Mouse (Mus musculus): Measurements from ENCODE around the gene Cbfb.

Gene Cbfb

DNA sequence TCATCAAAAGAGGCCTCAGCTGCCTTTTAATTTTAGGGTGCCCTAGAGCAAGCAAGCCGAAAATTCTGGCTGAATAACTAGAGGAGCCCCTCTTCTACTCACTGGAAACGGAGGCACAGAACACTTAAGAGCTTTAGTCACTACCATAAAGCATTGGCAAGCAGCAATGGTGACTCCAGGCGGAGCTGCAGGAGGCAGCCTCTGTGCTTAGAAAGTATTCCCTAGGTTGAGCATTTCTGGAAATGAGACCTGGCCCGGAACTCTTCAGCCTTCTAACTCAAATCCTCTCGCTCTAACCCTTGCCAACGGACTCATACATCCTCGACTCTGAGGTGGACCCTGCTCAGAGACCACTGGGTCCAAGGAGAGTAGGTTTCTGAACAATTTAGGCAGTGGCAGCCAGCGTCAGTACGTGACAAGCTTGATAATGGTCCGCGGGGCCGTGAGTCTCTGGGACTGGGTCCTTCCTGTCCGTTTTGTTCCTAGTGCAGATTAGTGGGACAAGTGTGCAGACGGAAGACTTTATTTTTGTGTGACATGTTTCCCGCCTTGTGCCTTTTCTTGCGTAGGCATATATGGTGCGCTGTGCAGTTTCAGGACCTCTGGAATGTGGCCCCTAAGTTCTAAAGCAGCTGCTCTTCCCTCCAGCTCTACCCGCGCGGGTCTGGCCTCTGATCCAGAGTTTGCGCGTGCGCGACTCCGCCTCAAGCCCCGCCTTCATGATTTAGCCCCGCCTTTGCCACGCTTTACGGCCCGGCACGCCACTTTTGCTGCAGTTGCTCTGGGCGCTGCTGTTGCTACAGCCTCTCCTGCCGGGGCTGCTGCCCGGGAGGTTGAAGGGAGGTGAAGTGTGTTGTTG, 54.2 kb downstream of the Cbfb start, which contains the start of gene D230025D16Rik:
TSS of gene D230025D16Rik (plus strand) at position 733 of the 859 bp plus-strand sequence.
- POLR2A ChIA-PET, result interaction anchor here (0.5 to 9.6 kb wide), 69 partner anchors 8 to 650 kb away, joined by 3 to 153 read pairs (median 4); partner anchors contain the start of genes B3gnt9 (in 3 of the 4), E2f4 (in 2 of the 4), 4931428F04Rik (in 1 of the 4) and Cbfb (in 1 of the 4)
- CTCF ChIA-PET, result interaction anchor here (0.5 to 2.9 kb wide), 18 partner anchors 9 to 291 kb away, joined by 3 to 17 read pairs (median 3); partner anchors contain the start of gene B3gnt9 (in 1 of the 4)

DNA sequence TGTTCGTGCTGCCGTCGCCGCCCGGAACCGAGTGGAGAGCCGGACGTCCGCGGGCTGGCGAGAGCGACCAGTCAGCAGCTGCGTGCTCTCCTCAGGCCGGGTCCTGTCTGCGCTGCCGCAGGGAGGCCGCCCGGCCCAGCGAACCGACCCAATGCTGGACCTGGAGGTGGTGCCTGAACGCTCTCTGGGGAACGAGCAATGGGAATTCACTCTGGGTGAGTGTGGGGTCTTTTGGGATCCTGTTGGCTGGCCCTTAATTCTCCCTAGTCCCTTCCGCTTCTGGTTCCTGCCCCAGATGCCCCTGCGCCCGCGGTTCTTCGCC, 54.8 kb downstream of the Cbfb start:
- POLR2A ChIA-PET, result interaction anchor here (0.6 to 9.6 kb wide), 52 partner anchors 8 to 622 kb away, joined by 3 to 153 read pairs (median 5); partner anchors contain the start of genes B3gnt9 (in 3 of the 4), E2f4 (in 2 of the 4), 4931428F04Rik (in 1 of the 4) and Cbfb (in 1 of the 4)

DNA sequence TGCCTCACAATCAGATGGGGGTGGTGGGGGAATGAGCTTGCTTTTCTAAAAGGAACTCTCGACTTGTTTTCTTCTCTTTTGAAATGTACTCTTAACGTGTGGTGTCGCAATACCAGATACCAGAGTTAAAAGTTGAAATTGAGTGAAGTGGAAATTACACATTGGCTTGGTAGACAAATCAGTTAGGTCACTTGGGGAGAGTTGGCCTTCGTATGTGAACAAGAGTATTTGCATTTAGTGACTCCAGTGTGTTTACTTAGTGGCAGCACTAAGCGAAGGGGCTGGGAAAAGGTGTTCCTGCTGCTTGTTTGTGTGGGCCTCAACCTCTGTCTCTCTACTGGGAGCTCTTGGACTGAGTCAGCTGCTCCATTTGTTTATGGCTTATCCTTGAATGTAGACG, 55.4 kb downstream of the Cbfb start:
- CTCF ChIA-PET, result interaction anchor here in 2 of 4 experiments (0.9 to 2.9 kb wide), 3 partner anchors 8 to 28 kb away, joined by 3 to 9 read pairs (median 3); no protein-coding TSS in a partner anchor

More for the DNA sequence above, 54.8 kb downstream of the Cbfb start:
- CTCF ChIA-PET, result interaction anchor here (0.8 to 2.9 kb wide), 12 partner anchors 8 to 64 kb away, joined by 3 to 17 read pairs (median 4); no protein-coding TSS in a partner anchor

DNA sequence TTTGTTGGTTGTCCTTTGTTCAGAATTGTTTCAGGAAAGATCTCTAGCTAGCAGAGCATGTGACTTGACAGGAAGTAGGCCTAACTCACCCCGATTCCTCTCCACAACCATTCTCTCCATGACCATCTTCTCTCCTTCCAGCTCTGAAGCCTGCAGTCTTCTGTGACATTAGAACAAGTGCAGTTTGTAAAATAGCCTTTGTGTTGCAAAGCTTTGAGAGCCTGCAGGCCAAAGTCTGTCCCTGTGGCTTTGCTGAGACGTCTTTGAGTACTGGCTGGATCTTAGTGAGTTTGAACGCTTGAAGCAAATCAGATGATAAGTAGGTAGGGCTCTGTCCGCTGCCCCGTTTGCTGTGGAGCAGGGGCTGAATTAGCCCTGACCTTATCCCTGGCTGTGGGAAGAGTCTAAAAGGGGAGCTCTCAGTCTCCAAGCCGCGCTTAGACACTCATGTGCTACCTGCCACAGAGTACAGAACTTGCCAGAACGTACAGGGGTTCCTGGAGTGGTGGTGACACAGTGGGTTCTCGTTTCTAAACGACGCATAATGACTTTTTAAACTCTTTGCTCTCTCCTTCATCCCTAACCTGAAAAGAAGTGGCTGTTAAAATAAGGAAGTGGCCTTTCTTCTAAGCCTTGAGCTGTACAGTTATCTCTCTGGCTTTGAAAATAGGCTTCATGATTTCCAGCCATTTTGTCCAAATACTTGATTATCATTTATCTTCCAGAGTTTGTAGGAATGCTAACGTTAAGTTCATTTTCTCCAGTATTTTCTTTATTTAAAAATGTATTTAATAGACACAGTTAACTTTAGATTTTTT, 61.2 kb downstream of the Cbfb start:
- POLR2A ChIA-PET, result interaction anchor here (0.5 to 15.3 kb wide), 36 partner anchors 7 to 1764 kb away, joined by 3 to 255 read pairs (median 6); partner anchors contain the start of genes D230025D16Rik (in 4 of the 4), B3gnt9 (in 3 of the 4), 4931428F04Rik (in 2 of the 4) and Exoc3l (in 1 of the 4)
- CTCF ChIA-PET, result interaction anchor here (0.6 to 3.5 kb wide), 13 partner anchors 14 to 390 kb away, joined by 3 to 18 read pairs (median 5); partner anchors contain the start of gene B3gnt9 (in 1 of the 4)

More for the DNA sequence above, 55.4 kb downstream of the Cbfb start:
- POLR2A ChIA-PET, result interaction anchor here in 3 of 4 experiments (0.6 to 9.6 kb wide), 14 partner anchors 8 to 145 kb away, joined by 3 to 153 read pairs (median 6); partner anchors contain the start of genes B3gnt9 (in 2 of the 3) and Fbxl8 (in 1 of the 3)

DNA sequence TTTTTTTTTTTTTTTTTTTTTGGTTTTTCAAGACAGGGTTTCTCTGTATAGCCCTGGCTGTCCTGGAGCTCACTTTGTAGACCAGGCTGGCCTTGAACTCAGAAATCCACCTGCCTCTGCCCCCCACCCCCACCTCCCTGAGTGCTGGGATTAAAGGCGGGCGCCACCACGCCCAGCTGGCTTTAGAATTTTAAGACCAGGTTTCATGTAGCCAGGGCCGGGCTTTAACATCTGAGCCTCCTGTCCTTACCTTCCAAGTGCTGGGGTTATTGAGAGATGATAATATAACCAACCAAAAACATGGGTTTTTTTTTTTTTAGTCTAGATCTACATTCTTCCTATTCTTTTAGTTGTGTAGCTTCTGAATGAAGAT, 61.8 kb downstream of the Cbfb start:
- CTCF ChIA-PET, result interaction anchor here (0.6 to 3.5 kb wide), 13 partner anchors 13 to 390 kb away, joined by 3 to 18 read pairs (median 5); partner anchors contain the start of gene B3gnt9 (in 1 of the 4)
- POLR2A ChIA-PET, result interaction anchor here (0.7 to 15.3 kb wide), 34 partner anchors 7 to 1763 kb away, joined by 3 to 255 read pairs (median 6); partner anchors contain the start of genes B3gnt9 (in 4 of the 4), D230025D16Rik (in 4 of the 4), 4931428F04Rik (in 2 of the 4) and Exoc3l (in 1 of the 4)

DNA sequence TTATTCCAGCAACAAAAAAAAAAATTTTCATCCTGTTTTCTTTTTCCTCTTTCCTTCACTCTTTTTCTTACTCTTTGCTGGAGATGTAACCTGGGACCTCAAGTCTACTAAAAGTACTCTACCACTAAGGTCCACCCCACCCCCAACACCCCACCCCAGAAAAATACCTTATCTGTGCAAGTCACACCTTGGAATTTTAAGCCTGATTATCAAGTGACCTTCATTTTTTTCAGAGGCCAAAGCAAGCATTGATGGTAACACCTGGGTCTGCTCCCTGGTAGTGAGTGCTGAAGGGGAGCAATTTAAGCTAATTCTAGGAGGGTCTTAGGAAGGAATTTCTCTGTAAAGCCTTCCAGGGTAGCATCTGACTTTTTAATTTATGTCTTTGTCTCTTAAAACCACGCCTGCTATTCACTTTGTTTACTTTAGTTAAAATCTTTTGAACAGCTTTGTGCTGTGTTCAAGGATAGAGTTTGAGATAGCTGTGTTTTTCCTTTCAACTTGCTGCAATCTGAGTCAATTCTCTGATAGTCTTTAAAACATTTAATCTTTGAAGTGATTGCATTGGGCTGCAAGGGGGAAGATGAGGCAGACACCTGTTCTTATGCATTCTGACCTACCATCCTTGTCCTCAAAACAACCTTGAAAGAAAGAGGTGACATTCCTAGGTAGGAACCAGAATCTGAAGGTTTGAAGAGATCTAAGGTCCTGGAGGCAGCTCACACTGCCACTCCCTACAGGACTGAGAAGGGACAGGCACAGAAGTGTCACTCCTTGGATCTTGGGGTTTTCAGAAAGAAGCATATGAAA, 62.9 kb downstream of the Cbfb start:
- POLR2A ChIA-PET, result interaction anchor here (0.5 to 15.3 kb wide), 37 partner anchors 8 to 602 kb away, joined by 3 to 255 read pairs (median 5); partner anchors contain the start of genes B3gnt9 (in 4 of the 4), D230025D16Rik (in 4 of the 4), 4931428F04Rik (in 1 of the 4) and Fhod1 (in 1 of the 4)
- CTCF ChIA-PET, result interaction anchor here (0.5 to 3.5 kb wide), 18 partner anchors 8 to 669 kb away, joined by 3 to 15 read pairs (median 4); partner anchors contain the start of gene D230025D16Rik (in 1 of the 4)

DNA sequence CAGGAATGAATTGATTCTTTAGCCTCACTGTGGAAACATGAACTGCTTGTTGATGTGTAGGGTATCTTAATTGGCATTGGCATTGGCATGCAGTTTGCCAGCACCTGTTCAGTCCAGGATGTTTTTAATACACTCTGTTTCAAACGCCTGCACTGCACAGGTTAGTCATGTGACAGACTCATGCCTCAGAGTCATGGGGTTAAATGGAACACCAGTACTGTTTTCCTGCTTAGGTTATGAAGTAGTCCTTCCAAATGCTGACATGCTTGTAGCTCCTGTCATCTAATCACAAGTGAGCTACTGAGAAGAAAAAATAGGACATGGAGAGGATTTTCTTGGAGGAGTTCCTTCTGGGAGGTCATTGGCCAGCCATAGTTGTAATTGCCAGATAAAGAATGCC, 64.7 kb downstream of the Cbfb start:
- ChIA-PET CTCF (interaction anchor here in 3 of 4 experiments (1.0 to 3.7 kb wide), 3 partner anchors 17 to 24 kb away, joined by 3 to 19 read pairs (median 15); no protein-coding TSS in a partner anchor), POLR2A (interaction anchor here in 3 of 4 experiments (0.6 to 15.3 kb wide), 16 partner anchors 11 to 236 kb away, joined by 3 to 255 read pairs (median 4); partner anchors contain the start of genes B3gnt9 (in 3 of the 3), D230025D16Rik (in 3 of the 3), 4931428F04Rik (in 1 of the 3) and Cbfb (in 1 of the 3))

DNA sequence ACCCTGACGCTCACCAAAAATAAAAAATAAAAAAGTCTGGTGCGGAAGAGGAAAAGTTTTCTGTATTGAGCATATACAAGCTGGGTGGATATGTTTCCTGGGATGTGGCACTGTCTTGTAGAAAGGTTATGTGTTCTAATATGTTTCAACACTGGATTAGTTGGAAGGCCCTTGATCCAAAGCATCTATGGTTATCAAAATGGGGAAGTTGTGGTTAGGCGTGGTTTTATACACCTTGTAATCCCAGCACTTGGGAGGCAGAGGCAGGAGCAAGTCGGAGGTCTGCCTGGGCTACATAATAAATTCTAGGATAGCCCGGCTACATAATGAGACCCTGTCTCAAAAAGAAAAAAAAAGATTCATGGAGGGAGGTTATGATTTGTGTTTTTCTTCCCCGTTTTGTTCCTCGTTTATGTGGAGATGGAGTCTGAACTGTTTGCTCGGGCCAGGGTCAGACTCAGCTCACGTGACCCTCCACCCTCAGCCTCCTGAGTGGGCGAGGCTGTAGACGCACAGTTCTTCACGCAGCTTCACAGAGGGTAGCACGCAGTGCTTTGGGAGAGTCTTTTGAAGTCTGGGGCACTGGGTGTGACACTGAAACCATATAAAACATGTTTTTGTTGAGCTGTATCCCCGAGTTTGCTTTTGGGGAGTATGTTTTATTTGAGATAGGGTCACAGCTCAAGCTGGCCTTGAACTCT, 67.1 kb downstream of the Cbfb start:
- POLR2A ChIA-PET, result interaction anchor here (0.6 to 15.3 kb wide), 25 partner anchors 9 to 451 kb away, joined by 3 to 255 read pairs (median 3); partner anchors contain the start of genes B3gnt9 (in 3 of the 4), D230025D16Rik (in 2 of the 4), Cbfb (in 1 of the 4) and E2f4 (in 1 of the 4)
- CTCF ChIA-PET, result interaction anchor here in 3 of 4 experiments (0.6 to 3.7 kb wide), 8 partner anchors 13 to 175 kb away, joined by 3 to 19 read pairs (median 4); partner anchors contain the start of genes B3gnt9 (in 1 of the 3) and D230025D16Rik (in 1 of the 3)

DNA sequence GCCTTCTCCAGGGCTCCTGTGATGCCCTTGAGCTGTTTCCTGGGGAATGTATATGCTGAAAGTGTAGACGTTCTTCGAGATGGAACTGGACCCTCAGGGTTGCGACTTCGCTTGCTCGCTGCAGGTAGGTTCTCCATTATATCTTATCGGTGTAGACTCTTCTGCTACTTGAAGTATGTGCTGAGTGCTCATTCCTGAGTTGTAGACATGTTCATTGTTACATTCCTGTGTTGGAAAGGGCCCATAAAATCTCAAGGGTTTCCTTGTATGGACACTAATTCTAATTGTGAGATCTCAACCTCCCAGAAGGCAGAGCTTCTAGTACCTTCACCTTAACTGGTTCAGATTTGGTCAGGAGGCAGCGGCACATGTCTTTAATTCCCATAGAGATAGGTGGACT, 70.5 kb downstream of the Cbfb start:
- ChIA-PET CTCF (interaction anchor here in 2 of 4 experiments (0.7 to 1.6 kb wide), 3 partner anchors 12 to 103 kb away, joined by 3 read pairs; partner anchors contain the start of gene D230025D16Rik (in 1 of the 2)), POLR2A (interaction anchor here in 3 of 4 experiments (1.2 to 15.3 kb wide), 8 partner anchors 8 to 19 kb away, joined by 3 to 255 read pairs (median 7); partner anchors contain the start of genes D230025D16Rik (in 3 of the 3) and B3gnt9 (in 2 of the 3))

DNA sequence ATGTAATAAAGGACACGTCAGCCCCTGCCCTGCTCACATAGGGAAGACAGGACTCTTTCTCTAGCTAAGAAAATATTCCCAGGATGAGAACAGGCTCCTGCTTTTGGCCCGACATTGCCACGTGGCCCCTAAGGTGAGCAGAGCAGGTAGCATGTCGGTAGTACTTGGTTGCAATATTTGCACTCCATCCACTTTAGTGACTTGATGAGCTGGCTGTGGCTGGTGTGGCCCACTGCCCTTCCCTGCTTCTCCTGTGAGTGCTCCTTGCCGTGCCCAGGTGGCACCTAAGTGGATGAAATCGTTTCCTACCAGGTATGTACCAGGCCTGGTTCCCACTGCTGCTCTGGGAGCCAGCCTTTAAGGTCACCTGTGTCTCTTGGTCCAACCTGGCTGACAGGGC, 81.5 kb downstream of the Cbfb start:
- CTCF ChIA-PET, result no interaction called here
- POLR2A ChIA-PET, result interaction anchor here in 2 of 4 experiments (0.5 to 14.1 kb wide), 6 partner anchors 14 to 96 kb away, joined by 3 to 255 read pairs (median 12); partner anchors contain the start of genes D230025D16Rik (in 1 of the 2) and Fhod1 (in 1 of the 2)

DNA sequence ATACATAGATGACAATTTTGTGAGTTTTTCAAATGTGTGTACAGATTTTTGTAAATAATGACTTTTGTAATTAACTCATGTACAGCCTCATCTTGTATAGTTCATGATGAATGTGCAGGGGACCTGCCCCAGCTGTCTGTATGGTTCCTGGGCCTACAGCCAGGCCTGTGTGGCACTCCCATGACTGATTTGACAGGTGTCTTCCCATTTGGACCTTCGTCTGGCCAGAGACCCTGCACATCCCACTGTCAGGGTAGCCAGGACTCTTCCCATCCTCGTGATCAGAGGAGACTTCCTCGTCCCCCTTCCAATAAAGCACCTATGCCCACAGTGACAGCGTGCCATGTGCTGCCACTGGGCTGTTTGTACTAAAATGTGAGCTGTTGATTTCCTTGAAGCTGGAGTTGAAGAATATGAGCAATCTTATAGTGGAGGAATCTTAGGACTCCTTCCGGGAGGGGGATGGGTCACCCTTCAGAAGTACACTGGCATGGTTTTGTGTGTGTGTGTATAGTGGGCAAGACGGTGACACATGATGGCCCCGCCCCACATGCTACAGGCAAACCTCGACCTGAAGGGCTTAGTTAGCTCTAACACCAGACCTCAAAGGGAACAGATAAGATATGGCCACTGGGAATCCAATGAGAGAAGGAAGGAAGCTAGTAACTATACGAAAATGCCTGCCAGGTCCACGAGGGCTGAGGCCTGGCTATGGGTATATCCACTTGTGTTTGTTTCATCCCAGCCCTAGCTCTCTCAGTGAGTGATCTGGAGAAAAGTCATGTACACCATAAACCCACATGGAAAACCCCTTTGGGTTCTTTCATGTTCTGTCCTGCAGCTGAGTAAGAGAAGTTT, 82.4 kb downstream of the Cbfb start:
- CTCF ChIA-PET, result interaction anchor here (0.6 to 4.2 kb wide), 34 partner anchors 8 to 352 kb away, joined by 3 to 37 read pairs (median 5); partner anchors contain the start of genes D230025D16Rik (in 3 of the 4), 4931428F04Rik (in 1 of the 4), Fbxl8 (in 1 of the 4) and Hsf4 (in 1 of the 4)
- POLR2A ChIA-PET, result interaction anchor here (0.6 to 14.1 kb wide), 31 partner anchors 12 to 96 kb away, joined by 3 to 255 read pairs (median 5); partner anchors contain the start of genes 4931428F04Rik (in 3 of the 4), D230025D16Rik (in 3 of the 4), Fhod1 (in 2 of the 4) and Exoc3l (in 1 of the 4)

DNA sequence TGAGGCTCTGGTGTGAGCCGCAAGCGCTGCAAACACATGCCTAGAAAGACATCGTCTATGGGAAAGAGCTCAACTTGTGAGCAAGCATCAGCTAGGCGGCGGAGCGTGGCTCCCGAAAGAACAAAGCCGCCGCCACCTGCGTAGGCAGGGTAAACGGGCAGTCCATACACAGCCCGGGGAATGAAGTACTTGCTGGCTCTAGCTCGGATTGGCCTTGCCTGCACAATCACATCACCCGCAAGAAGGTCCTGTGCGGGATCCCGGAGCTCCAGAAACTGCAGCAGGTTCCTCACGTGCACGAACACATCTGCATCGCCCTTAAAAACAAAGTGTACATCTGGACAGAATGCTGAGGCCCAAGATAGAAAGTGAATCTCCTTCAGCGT, 83.3 kb downstream of the Cbfb start:
- ChIA-PET POLR2A (interaction anchor here (0.5 to 14.1 kb wide), 40 partner anchors 9 to 883 kb away, joined by 3 to 255 read pairs (median 5); partner anchors contain the start of genes 4931428F04Rik (in 3 of the 4), D230025D16Rik (in 3 of the 4), Fhod1 (in 2 of the 4) and E2f4 (in 1 of the 4)), CTCF (interaction anchor here (0.6 to 4.2 kb wide), 53 partner anchors 9 to 719 kb away, joined by 3 to 37 read pairs (median 4); partner anchors contain the start of genes D230025D16Rik (in 3 of the 4), Fbxl8 (in 2 of the 4), 4931428F04Rik (in 1 of the 4) and Car7 (in 1 of the 4))

DNA sequence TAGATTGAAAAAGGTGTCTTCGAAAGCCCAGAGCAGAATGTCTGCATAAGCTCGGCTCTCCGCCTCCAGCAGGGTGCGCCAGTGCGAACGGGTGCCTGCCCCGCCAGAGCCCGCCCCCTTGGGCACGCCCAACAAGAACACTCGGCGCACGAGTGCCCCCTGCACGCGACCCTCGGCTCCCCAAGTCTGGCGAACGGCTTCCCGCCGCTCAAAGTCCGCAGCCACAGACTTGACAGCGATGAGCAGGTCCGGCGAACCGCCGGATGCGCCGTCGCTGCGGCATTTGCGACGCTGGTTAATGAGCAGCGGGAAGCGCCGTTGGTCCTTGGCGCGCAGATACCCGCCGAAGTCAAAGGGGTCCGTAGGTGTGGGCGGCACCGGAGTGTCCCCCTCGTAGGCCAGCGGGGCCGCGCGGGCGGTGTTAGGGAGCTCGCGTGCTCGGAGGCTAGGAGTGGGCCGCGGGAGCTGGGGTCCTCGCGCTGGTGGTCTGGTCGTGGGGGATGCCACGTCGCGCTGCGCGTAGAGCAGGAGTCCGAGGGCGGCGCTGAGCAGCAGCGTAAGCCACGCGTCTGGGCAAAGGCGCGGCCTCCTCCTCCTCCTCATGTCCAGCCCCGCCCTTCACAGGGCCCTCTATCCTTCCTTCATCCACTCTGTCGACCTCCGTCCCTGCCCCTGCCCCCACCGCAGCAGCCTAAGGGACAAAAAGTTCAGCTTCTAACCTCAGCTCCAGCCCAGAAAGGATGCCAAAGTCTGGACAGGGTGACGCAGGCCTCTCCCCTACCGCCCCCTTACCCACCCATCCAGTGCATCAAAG, 83.9 kb downstream of the Cbfb start:
- POLR2A ChIA-PET, result interaction anchor here (0.5 to 14.1 kb wide), 54 partner anchors 9 to 883 kb away, joined by 3 to 255 read pairs (median 5); partner anchors contain the start of genes 4931428F04Rik (in 3 of the 4), D230025D16Rik (in 3 of the 4), E2f4 (in 2 of the 4) and Exoc3l (in 2 of the 4)
- CTCF ChIA-PET, result interaction anchor here (0.5 to 4.2 kb wide), 60 partner anchors 10 to 787 kb away, joined by 3 to 37 read pairs (median 4); partner anchors contain the start of genes D230025D16Rik (in 3 of the 4), Fbxl8 (in 2 of the 4), 4931428F04Rik (in 1 of the 4) and Car7 (in 1 of the 4)

Data from embryonic stem cell, embryonic (primary cell).